14 mouse cellular contexts compared by ENCODE assay signal in genomic region chr1:138137696-138138095, GRCm38 (mm10).
"Had no signal": no experiment of that assay in that cellular context is flagged by ENCODE, and none has a peak within 500 bp of the region (broad histone marks: within the 10 kb centered on the region; RNA-seq: fewer than 3 reads in every experiment).

No protein-coding gene starts in this region.

- H3K9ac ChIP-seq: intestine, embryonic 15.5 days; limb, embryonic 13.5 days; liver, embryonic 15.5 days; lung, embryonic 14.5 days; neural tube, embryonic 13.5 days; stomach, embryonic 15.5 days had no signal

- H3K27me3 ChIP-seq: intestine, embryonic 15.5 days; limb, embryonic 13.5 days; liver, embryonic 15.5 days; neural tube, embryonic 13.5 days; stomach, embryonic 15.5 days had no signal

- ATAC-seq: intestine, embryonic 15.5 days had no signal

- H3K36me3 ChIP-seq: intestine, embryonic 15.5 days; limb, embryonic 13.5 days; liver, embryonic 15.5 days; midbrain, embryonic 10.5 days; neural tube, embryonic 13.5 days; stomach, embryonic 15.5 days had no signal

- DNase-seq: kidney, adult 18-20 months; kidney, postnatal 10 days; kidney, postnatal 4 days; left cerebral cortex, postnatal 4 days; lung, embryonic 14.5 days; lung, postnatal 14 days; midbrain, embryonic 14.5 days; right cerebral cortex, postnatal 25 days had no signal

- H3K9me3 ChIP-seq: intestine, embryonic 15.5 days; limb, embryonic 13.5 days; liver, embryonic 15.5 days; midbrain, embryonic 10.5 days; neural tube, embryonic 13.5 days; stomach, embryonic 15.5 days had no signal

- H3K27ac ChIP-seq: intestine, embryonic 15.5 days; limb, embryonic 13.5 days; liver, embryonic 15.5 days; midbrain, embryonic 10.5 days; neural tube, embryonic 13.5 days; stomach, embryonic 15.5 days had no signal

- H3K4me2 ChIP-seq: intestine, embryonic 15.5 days; limb, embryonic 13.5 days; liver, embryonic 15.5 days; lung, embryonic 14.5 days; neural tube, embryonic 13.5 days; stomach, embryonic 15.5 days had no signal

- H3K4me3 ChIP-seq: intestine, embryonic 15.5 days; limb, embryonic 13.5 days; liver, embryonic 15.5 days; midbrain, embryonic 10.5 days; neural tube, embryonic 13.5 days; stomach, embryonic 15.5 days had no signal

- H3K4me1 ChIP-seq: intestine, embryonic 15.5 days; stomach, embryonic 15.5 days had no signal
